32 mouse cellular contexts compared by ENCODE assay signal in the genomic region with DNA sequence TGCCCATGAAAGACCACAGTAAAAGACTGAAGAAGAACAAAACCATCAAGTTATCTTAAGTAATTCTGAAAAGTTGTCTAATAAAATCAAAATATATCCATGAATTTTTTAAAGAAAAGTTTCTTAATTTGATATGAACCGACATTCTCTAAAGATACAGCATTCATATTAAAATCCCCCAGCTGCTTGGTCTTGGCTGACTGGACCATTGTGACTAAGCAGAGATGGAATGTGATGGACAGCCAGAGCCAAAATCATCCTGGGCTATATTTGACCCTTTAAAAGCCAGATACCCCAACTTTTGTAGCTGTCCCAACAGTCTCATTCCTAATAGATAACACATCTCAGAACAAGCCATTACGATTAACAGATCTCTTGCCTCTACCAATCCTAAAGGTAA.
DNase-seq lines count a peak whose midpoint lies in the region; ATAC-seq and TF ChIP-seq lines count a peak whose summit lies in the region.
"Had no signal": no experiment of that assay in that cellular context is flagged by ENCODE, and none has a peak within 500 bp of the region (broad histone marks: within the 10 kb centered on the region; RNA-seq: fewer than 3 reads in every experiment).

No protein-coding gene starts in this region.

- no peak overlapping the region for H3K4me3 ChIP-seq in heart, embryonic 12.5 days
- H3K4me3 ChIP-seq in lung, postnatal 0 days (ENCODE audit: low read depth, low read length), result no peak overlapping the region
- H3K4me3 ChIP-seq in lung, adult 2 months (replicated peaks; ENCODE audit: extremely low read depth, low read depth, low read length), result no peak overlapping the region
- no peak overlapping the region for H3K4me3 ChIP-seq in C2C12 (ENCODE audit: insufficient read depth, poor library complexity, severe bottlenecking)
- H3K4me3 ChIP-seq in embryonic fibroblast, embryonic 13.5 days (ENCODE audit: insufficient read depth, low read length), result no peak overlapping the region
- no peak overlapping the region for H3K4me3 ChIP-seq in intestine, embryonic 16.5 days (ENCODE audit: low read length)
- H3K4me3 ChIP-seq: embryonic facial prominence, embryonic 13.5 days; erythroblast, embryonic 14.5 days; hindbrain, embryonic 10.5 days; hindbrain, embryonic 15.5 days; kidney, embryonic 15.5 days; limb, embryonic 10.5 days; limb, embryonic 15.5 days; liver, embryonic 13.5 days; midbrain, embryonic 10.5 days; midbrain, embryonic 15.5 days; neural tube, embryonic 15.5 days; stomach, embryonic 15.5 days had no signal

- H3K79me2 ChIP-seq in C2C12 (ENCODE audit: control insufficient read depth, insufficient read depth), result no peaks in the 10 kb centered on the region

- no peak for TF ChIP-seq POLR2A in lung, adult 2 months (IDR thresholded peaks at IDR 0.05; ENCODE audit: borderline replicate concordance, extremely low read depth, low read depth, low read length)
- no peak for TF ChIP-seq POLR2A in embryonic fibroblast, embryonic 13.5 days (IDR thresholded peaks at IDR 0.05; ENCODE audit: low read depth, low read length)

- WGBS in heart, embryonic 12.5 days, result 79% methylated on average over 2 of the region's 2 CpGs
- 80% methylated on average over 2 of the region's 2 CpGs for WGBS in lung, postnatal 0 days
- WGBS in lung, adult 2 months, result 73% methylated on average over 2 of the region's 2 CpGs
- WGBS in intestine, embryonic 16.5 days, result 81% methylated on average over 2 of the region's 2 CpGs

- no peak overlapping the region for H3K9ac ChIP-seq in heart, embryonic 12.5 days
- H3K9ac ChIP-seq in lung, postnatal 0 days (replicated peaks; ENCODE audit: low read depth), result no peak overlapping the region
- no peak overlapping the region for H3K9ac ChIP-seq in intestine, embryonic 16.5 days (ENCODE audit: low read depth, low read length)
- H3K9ac ChIP-seq: embryonic facial prominence, embryonic 13.5 days; hindbrain, embryonic 15.5 days; kidney, embryonic 15.5 days; limb, embryonic 15.5 days; liver, embryonic 13.5 days; midbrain, embryonic 15.5 days; neural tube, embryonic 15.5 days; stomach, embryonic 15.5 days had no signal

- H3K36me3 ChIP-seq in heart, embryonic 12.5 days, result no peaks in the 10 kb centered on the region
- no peaks in the 10 kb centered on the region for H3K36me3 ChIP-seq in lung, postnatal 0 days (ENCODE audit: insufficient read depth, low read length)
- H3K36me3 ChIP-seq in C2C12 (ENCODE audit: control insufficient read depth, insufficient read depth), result no peaks in the 10 kb centered on the region
- H3K36me3 ChIP-seq in intestine, embryonic 16.5 days (ENCODE audit: control insufficient read depth, insufficient read depth, low read length), result no peaks in the 10 kb centered on the region
- H3K36me3 ChIP-seq: embryonic facial prominence, embryonic 13.5 days; hindbrain, embryonic 10.5 days; hindbrain, embryonic 15.5 days; kidney, embryonic 15.5 days; limb, embryonic 10.5 days; limb, embryonic 15.5 days; liver, embryonic 13.5 days; midbrain, embryonic 15.5 days; neural tube, embryonic 15.5 days; stomach, embryonic 15.5 days had no signal

- no peaks in the 10 kb centered on the region for H3K9me3 ChIP-seq in heart, embryonic 12.5 days (replicated peaks)
- no peaks in the 10 kb centered on the region for H3K9me3 ChIP-seq in lung, postnatal 0 days (ENCODE audit: low read length)
- no peaks in the 10 kb centered on the region for H3K9me3 ChIP-seq in intestine, embryonic 16.5 days (ENCODE audit: control insufficient read depth, low read length)
- H3K9me3 ChIP-seq: embryonic facial prominence, embryonic 13.5 days; hindbrain, embryonic 10.5 days; hindbrain, embryonic 15.5 days; kidney, embryonic 15.5 days; limb, embryonic 10.5 days; limb, embryonic 15.5 days; liver, embryonic 13.5 days; midbrain, embryonic 10.5 days; midbrain, embryonic 15.5 days; neural tube, embryonic 15.5 days; stomach, embryonic 15.5 days had no signal

- H3K27me3 ChIP-seq in heart, embryonic 12.5 days (replicated peaks), result no peaks in the 10 kb centered on the region
- no peaks in the 10 kb centered on the region for H3K27me3 ChIP-seq in lung, postnatal 0 days (replicated peaks; ENCODE audit: insufficient read depth, low read length)
- no peaks in the 10 kb centered on the region for H3K27me3 ChIP-seq in C2C12 (ENCODE audit: control insufficient read depth, insufficient read depth, insufficient read length)
- no peaks in the 10 kb centered on the region for H3K27me3 ChIP-seq in intestine, embryonic 16.5 days (replicated peaks; ENCODE audit: control insufficient read depth, insufficient read depth, low read length)
- H3K27me3 ChIP-seq: embryonic facial prominence, embryonic 13.5 days; hindbrain, embryonic 15.5 days; kidney, embryonic 15.5 days; limb, embryonic 15.5 days; liver, embryonic 13.5 days; midbrain, embryonic 15.5 days; neural tube, embryonic 15.5 days; stomach, embryonic 15.5 days had no signal

- H3ac ChIP-seq in C2C12 (ENCODE audit: control insufficient read depth, insufficient read length, low read depth), result no peak overlapping the region

- H3K79me3 ChIP-seq in C2C12 (ENCODE audit: low read depth), result no peaks in the 10 kb centered on the region

- ATAC-seq in heart, embryonic 12.5 days (ENCODE audit: insufficient number of reproducible peaks, low FRiP score), result no peak
- ATAC-seq in lung, postnatal 0 days, result no peak
- no peak for ATAC-seq in intestine, embryonic 16.5 days
- ATAC-seq: forebrain, embryonic 16.5 days; inflammation-experienced regulatory T-cells, adult 6 months; midbrain, embryonic 15.5 days had no signal

- peak; percentile 31 for DNase-seq in heart, adult 8-10 months (ENCODE audit: low spot score)
- DNase-seq in lung, postnatal 0 days (ENCODE audit: low spot score), result peak; percentile 20
- DNase-seq in lung, adult 2 months, result no peak
- no peak for DNase-seq in layer of hippocampus, adult 9-11 months
- DNase-seq: adrenal gland, adult 2 months; adrenal gland, postnatal 36 days; cerebellum, adult 18-20 months; cerebellum, postnatal 10 days; gastrocnemius, postnatal 36 days; kidney, adult 18-20 months; kidney, postnatal 36 days; layer of hippocampus, postnatal 36 days; liver, embryonic 13.5 days; retina, postnatal 1 day; right cerebral cortex, postnatal 14 days had no signal

- TF ChIP-seq CTCF in lung, postnatal 0 days (IDR thresholded peaks at IDR 0.05), result no peak
- no peak for TF ChIP-seq CTCF in lung, adult 2 months (IDR thresholded peaks at IDR 0.05; ENCODE audit: insufficient read depth, low read length)
- no peak for TF ChIP-seq CTCF in C2C12 (IDR thresholded peaks at IDR 0.05; ENCODE audit: control insufficient read depth, insufficient read depth, insufficient read length)
- TF ChIP-seq CTCF in embryonic fibroblast, embryonic 13.5 days (IDR thresholded peaks at IDR 0.05; ENCODE audit: borderline replicate concordance, insufficient read depth, low read length), result no peak

- no peak for TF ChIP-seq EP300 in lung, postnatal 0 days (IDR thresholded peaks at IDR 0.05)

- no peak overlapping the region for H3K27ac ChIP-seq in heart, embryonic 12.5 days (ENCODE audit: poor library complexity, severe bottlenecking)
- H3K27ac ChIP-seq in lung, postnatal 0 days (ENCODE audit: low read length), result no peak overlapping the region
- H3K27ac ChIP-seq in embryonic fibroblast, embryonic 13.5 days (ENCODE audit: insufficient read depth, low read length), result peak overlapping the region; percentile 65; the same call in 1 of the 2 replicates
- H3K27ac ChIP-seq in intestine, embryonic 16.5 days (ENCODE audit: low read length), result no peak overlapping the region
- H3K27ac ChIP-seq: embryonic facial prominence, embryonic 13.5 days; hindbrain, embryonic 10.5 days; hindbrain, embryonic 15.5 days; kidney, embryonic 15.5 days; limb, embryonic 10.5 days; limb, embryonic 15.5 days; liver, embryonic 13.5 days; midbrain, embryonic 10.5 days; midbrain, embryonic 15.5 days; neural tube, embryonic 15.5 days; stomach, embryonic 15.5 days had no signal

- H3K4me2 ChIP-seq in heart, embryonic 12.5 days, result no peak overlapping the region
- no peak overlapping the region for H3K4me2 ChIP-seq in lung, postnatal 0 days (replicated peaks; ENCODE audit: low read depth, low read length)
- no peak overlapping the region for H3K4me2 ChIP-seq in intestine, embryonic 16.5 days (ENCODE audit: low read depth, low read length)
- H3K4me2 ChIP-seq: embryonic facial prominence, embryonic 13.5 days; hindbrain, embryonic 15.5 days; kidney, embryonic 15.5 days; limb, embryonic 15.5 days; liver, embryonic 13.5 days; midbrain, embryonic 15.5 days; neural tube, embryonic 15.5 days; stomach, embryonic 15.5 days had no signal

- H3K4me1 ChIP-seq in heart, embryonic 12.5 days (replicated peaks), result 0 out of 2 replicates have a peak, but pooled peaks cover 5% of the 10 kb centered on the region
- H3K4me1 ChIP-seq in lung, postnatal 0 days (ENCODE audit: insufficient read depth, low read depth, low read length), result no peaks in the 10 kb centered on the region
- no peaks in the 10 kb centered on the region; the same call in 1 of the 2 replicates for H3K4me1 ChIP-seq in lung, adult 2 months (ENCODE audit: control insufficient read depth, insufficient read depth, low read length)
- peaks cover 4% of the 10 kb centered on the region; the same call in 1 of the 2 replicates for H3K4me1 ChIP-seq in embryonic fibroblast, embryonic 13.5 days (ENCODE audit: control insufficient read depth, insufficient read depth, low read length)
- no peaks in the 10 kb centered on the region for H3K4me1 ChIP-seq in intestine, embryonic 16.5 days (ENCODE audit: control insufficient read depth, insufficient read depth, low read length)
- H3K4me1 ChIP-seq: embryonic facial prominence, embryonic 13.5 days; hindbrain, embryonic 10.5 days; kidney, embryonic 15.5 days; limb, embryonic 10.5 days; limb, embryonic 15.5 days; liver, embryonic 13.5 days; midbrain, embryonic 10.5 days; stomach, embryonic 15.5 days had no signal

TF ChIP-seq in C2C12, 6 proteins besides CTCF, POLR2A, EP300 and RAD21:
- TF ChIP-seq FOSL1 (IDR thresholded peaks at IDR 0.05; ENCODE audit: insufficient read depth, low read length, poor library complexity, severe bottlenecking) (peak; percentile 24), USF1 (IDR thresholded peaks at IDR 0.05; ENCODE audit: low read depth) (no peak)

Comparison
In these comparisons a context has a peak if more than half of its experiments do, and no peak if none do; other contexts are left out.
1. DNase-seq: peak in heart, adult 8-10 months (single experiment) and lung, postnatal 0 days (single experiment); none in lung, adult 2 months (single experiment) and layer of hippocampus, adult 9-11 months (single experiment).